Mouse (Mus musculus) stomach, embryonic 14.5 days (tissue): ENCODE measurements around the gene Fam76a. TPM values are rescaled to one million over a fixed set of nuclear protein-coding genes. Genes with fewer than 3 reads are reported as not detected.

Source experiments
- ATAC-seq: fragments of 200-750 bp; cut with Nextera tagmentation; 2 replicates; pipeline ENCODE4 v1.8.0; 2017; ENCODE audit warnings: low read depth, moderate TSS enrichment; ENCODE audit not compliant: insufficient number of reproducible peaks, insufficient read depth, low FRiP score
- H3K27ac ChIP-seq: fragments of 300-500 bp; sonication (generic); 2 replicates; pipeline ENCODE4 v1.5.1; 2014; ENCODE audit warnings: mild to moderate bottlenecking, low read length, moderate library complexity, mixed read lengths
- H3K27me3 ChIP-seq: fragments of 300-500 bp; sonication (generic); 2 replicates; pipeline ENCODE4 v1.6.1; 2014; ENCODE audit warnings: low read length, control low read depth, mixed read lengths; ENCODE audit not compliant: control insufficient read depth, insufficient read depth
- H3K36me3 ChIP-seq: fragments of 300-500 bp; sonication (generic); 2 replicates; pipeline ENCODE4 v1.6.1; 2014; ENCODE audit warnings: mild to moderate bottlenecking, control low read depth, low read length, moderate library complexity, mixed read lengths; ENCODE audit not compliant: control insufficient read depth, insufficient read depth
- H3K4me1 ChIP-seq: fragments of 300-500 bp; sonication (generic); 2 replicates; pipeline ENCODE4 v1.6.1; 2014; ENCODE audit warnings: low read length, control low read depth, mixed read lengths; ENCODE audit not compliant: control insufficient read depth, insufficient read depth
- H3K4me2 ChIP-seq: fragments of 300-500 bp; sonication (generic); replicated peaks from 2 replicates; pipeline ENCODE4 v1.6.1; 2014; ENCODE audit warnings: low read depth, low read length, control low read depth
- H3K4me3 ChIP-seq: fragments of 300-500 bp; sonication (generic); 2 replicates; pipeline ENCODE4 v1.5.1; 2014; ENCODE audit warnings: low read depth, low read length, control low read depth
- H3K9ac ChIP-seq: fragments of 300-500 bp; sonication (generic); replicated peaks from 2 replicates; pipeline ENCODE4 v1.6.1; 2014; ENCODE audit warnings: low read depth, mild to moderate bottlenecking, control low read depth, low read length, moderate library complexity, mixed read lengths
- H3K9me3 ChIP-seq: fragments of 300-500 bp; sonication (generic); 2 replicates; pipeline ENCODE4 v1.6.1; 2016; ENCODE audit warnings: low read depth, low read length, control low read depth; ENCODE audit not compliant: control insufficient read depth
- WGBS: fragments of 180-500 bp; shearing (Covaris S2); extraction: QIAGEN DNeasy Blood & Tissue Kit; methylation state at CpG from one replicate; pipeline ENCODE4 v1.1.7; 2014; 5-methylcytosine and 5-hydroxymethylcytosine counted together
- polyA plus RNA-seq: library from polyadenylated mRNA; unstranded; fragments of >200 nt; fragmentation: Nextera tagmentation; extraction: Ambion mirVana; gene quantifications from 2 replicates; pipeline ENCODE4 v1.2.1, GENCODE M21; 2014

The Fam76a gene
- polyA plus RNA-seq, 1 experiment from 2014 or later, result 47.0 TPM

GRCm38 (mm10) chr4:132884844-132885374 is 37.4 kb downstream of the Fam76a start:
- Histone ChIP-seq H3K4me2 (peak overlapping the region; percentile 82), H3K36me3 (peaks cover 7% of the 10 kb centered on the region; the same call in 1 of the 2 replicates), H3K4me3 (peak overlapping the region; percentile 86), H3K27me3 (no peaks in the 10 kb centered on the region), H3K27ac (peak overlapping the region; percentile 61; the same call in 1 of the 2 replicates), H3K4me1 (peaks cover 9% of the 10 kb centered on the region; the same call in 1 of the 2 replicates), H3K9ac (peak overlapping the region; percentile 93), H3K9me3 (no peaks in the 10 kb centered on the region)
- no peak for ATAC-seq
- WGBS, result 9% methylated on average over 9 of the region's 9 CpGs

- Histone ChIP-seq H3K9me3 (no peaks in the 10 kb centered on the region), H3K4me2 (peak within 1 kb of the TSS; percentile 82), H3K4me3 (peak within 1 kb of the TSS; percentile 86), H3K9ac (peak within 1 kb of the TSS; percentile 93), H3K27ac (peak within 1 kb of the TSS; percentile 66; the same call in 1 of the 2 replicates), H3K36me3 (peaks cover 7% of the 10 kb centered on the region; the same call in 1 of the 2 replicates), H3K27me3 (no peaks in the 10 kb centered on the region), H3K4me1 (peaks cover 9% of the 10 kb centered on the region; the same call in 1 of the 2 replicates)
- ATAC-seq, result peak; percentile 93
- under 1% methylated on average over 72 of the region's 72 CpGs for WGBS
These were observed 38.1 kb downstream of the Fam76a start, which contains the start of gene Stx12 for GRCm38 (mm10) chr4:132884064-132884843. TSS of gene Stx12 (minus strand) at chr4:132884509.

- H3K27me3 ChIP-seq, result no peaks in the 10 kb centered on the region
- H3K9me3 ChIP-seq, result no peaks in the 10 kb centered on the region
- no peak; the same call in 1 of the 2 replicates for ATAC-seq
These were observed 38.7 kb downstream of the Fam76a start for GRCm38 (mm10) chr4:132883561-132884063.

GRCm38 (mm10) chr4:132874363-132875097 is 47.8 kb downstream of the Fam76a start:
- H3K4me3 ChIP-seq, result no peak overlapping the region
- no peaks in the 10 kb centered on the region for H3K4me1 ChIP-seq
- no peak overlapping the region for H3K4me2 ChIP-seq
- WGBS, result 91% methylated on average over 7 of the region's 7 CpGs
- no peaks in the 10 kb centered on the region for H3K27me3 ChIP-seq
- H3K27ac ChIP-seq, result no peak overlapping the region
- no peak for ATAC-seq
- no peak overlapping the region for H3K9ac ChIP-seq
- H3K36me3 ChIP-seq, result peaks cover 14% of the 10 kb centered on the region
- H3K9me3 ChIP-seq, result no peaks in the 10 kb centered on the region

More at GRCm38 (mm10) chr4:132883561-132884063, 38.7 kb downstream of the Fam76a start:
- Histone ChIP-seq H3K27ac (peak overlapping the region; percentile 66; the same call in 1 of the 2 replicates), H3K36me3 (peaks cover 7% of the 10 kb centered on the region; the same call in 1 of the 2 replicates), H3K9ac (peak overlapping the region; percentile 93), H3K4me3 (peak overlapping the region; percentile 86), H3K4me2 (peak overlapping the region; percentile 65), H3K4me1 (peaks cover 9% of the 10 kb centered on the region; the same call in 1 of the 2 replicates)
- 2% methylated on average over 21 of the region's 21 CpGs for WGBS

- Histone ChIP-seq H3K4me3 (no peak overlapping the region), H3K27me3 (no peaks in the 10 kb centered on the region), H3K4me2 (no peak overlapping the region), H3K9ac (no peak overlapping the region), H3K4me1 (no peaks in the 10 kb centered on the region), H3K27ac (no peak overlapping the region), H3K9me3 (no peaks in the 10 kb centered on the region), H3K36me3 (peaks cover 19% of the 10 kb centered on the region)
- WGBS, result 83% methylated on average over 11 of the region's 11 CpGs
- ATAC-seq, result no peak
These were observed 48.6 kb downstream of the Fam76a start for GRCm38 (mm10) chr4:132873481-132874362.

GRCm38 (mm10) chr4:132871116-132871515 is 51.2 kb downstream of the Fam76a start:
- H3K9ac ChIP-seq, result no peak overlapping the region
- H3K4me3 ChIP-seq, result no peak overlapping the region
- H3K27me3 ChIP-seq, result no peaks in the 10 kb centered on the region
- H3K27ac ChIP-seq, result no peak overlapping the region
- H3K4me2 ChIP-seq, result no peak overlapping the region
- peaks cover 38% of the 10 kb centered on the region for H3K36me3 ChIP-seq
- no peaks in the 10 kb centered on the region for H3K9me3 ChIP-seq
- no peaks in the 10 kb centered on the region for H3K4me1 ChIP-seq
- WGBS, result 88% methylated on average over 3 of the region's 3 CpGs
- no peak for ATAC-seq

GRCm38 (mm10) chr4:132864856-132865255 is 57.5 kb downstream of the Fam76a start:
- no peak overlapping the region for H3K27ac ChIP-seq
- no peaks in the 10 kb centered on the region for H3K9me3 ChIP-seq
- H3K36me3 ChIP-seq, result peaks cover 62% of the 10 kb centered on the region
- 92% methylated on average over 2 of the region's 2 CpGs for WGBS
- no peaks in the 10 kb centered on the region for H3K4me1 ChIP-seq
- ATAC-seq, result no peak
- no peak overlapping the region for H3K4me2 ChIP-seq
- H3K27me3 ChIP-seq, result no peaks in the 10 kb centered on the region
- H3K9ac ChIP-seq, result no peak overlapping the region
- H3K4me3 ChIP-seq, result no peak overlapping the region
